Mouse (Mus musculus) midbrain, embryonic 14.5 days (tissue): ENCODE measurements around the gene Tmem116. TPM values are rescaled to one million over a fixed set of nuclear protein-coding genes. Genes with fewer than 3 reads are reported as not detected.

Experiments used
- polyA plus RNA-seq: library from polyadenylated mRNA; unstranded; fragments of >200 nt; fragmentation: Nextera tagmentation; extraction: Ambion mirVana; gene quantifications from 2 replicates; pipeline ENCODE4 v1.2.1, GENCODE M21; 2014

Tmem116 gene
- polyA plus RNA-seq, 1 experiment from 2014 or later = 1.7 TPM

Other genes starting within 250 kb of the Tmem116 start
- 432 and 438 TPM in 2 replicates for gene Rpl6, start 247.4 kb upstream of the Tmem116 start, polyA plus RNA-seq
- gene Hectd4, start 231.7 kb upstream of the Tmem116 start, polyA plus RNA-seq = 32.1 and 35.4 TPM in 2 replicates
- gene Trafd1, start 66.3 kb upstream of the Tmem116 start, polyA plus RNA-seq = 137 and 146 TPM in 2 replicates
- 42.9 and 60.7 TPM in 2 replicates for gene Naa25, start 54.0 kb upstream of the Tmem116 start, polyA plus RNA-seq
- 129 and 151 TPM in 2 replicates for gene Erp29, start 613 bp downstream of the Tmem116 start, polyA plus RNA-seq
- 0.08 TPM in 1 of 2 replicates, not detected in the other for gene Adam1b, start 51.5 kb downstream of the Tmem116 start, polyA plus RNA-seq
- gene Adam1a, start 93.6 kb downstream of the Tmem116 start, polyA plus RNA-seq = 6.8 and 6.9 TPM in 2 replicates
- gene Gm42878, start 93.6 kb downstream of the Tmem116 start, polyA plus RNA-seq = not detected in 2 replicates
- 58.3 and 68.8 TPM in 2 replicates for gene Mapkapk5, start 94.0 kb downstream of the Tmem116 start, polyA plus RNA-seq
- gene Aldh2, start 141.9 kb downstream of the Tmem116 start, polyA plus RNA-seq = 41.8 and 64.1 TPM in 2 replicates
- gene Acad12, start 167.0 kb downstream of the Tmem116 start, polyA plus RNA-seq = 1.2 and 1.7 TPM in 2 replicates
- gene Acad10, start 208.6 kb downstream of the Tmem116 start, polyA plus RNA-seq = 1.4 and 2.4 TPM in 2 replicates
- 39.1 and 47.6 TPM in 2 replicates for gene Brap, start 208.7 kb downstream of the Tmem116 start, polyA plus RNA-seq